Mouse (Mus musculus) hindbrain, embryonic 15.5 days (tissue): Measurements from ENCODE around the gene Acoxl. TPM values are rescaled to one million over a fixed set of nuclear protein-coding genes. Genes with fewer than 3 reads are reported as not detected.

Experiments
- ATAC-seq: fragments of 200-750 bp; cut with Nextera tagmentation; 2 replicates; pipeline ENCODE4 v1.8.0; 2017; ENCODE audit warnings: low read depth, moderate number of reproducible peaks, moderate TSS enrichment; ENCODE audit not compliant: low FRiP score
- H3K27ac ChIP-seq: fragments of 300-500 bp; sonication (generic); replicated peaks from 2 replicates; pipeline ENCODE4 v1.5.1; 2015; ENCODE audit warnings: mild to moderate bottlenecking, inconsistent platforms
- H3K27me3 ChIP-seq: fragments of 300-500 bp; sonication (generic); 2 replicates; pipeline ENCODE4 v1.6.1; 2015; ENCODE audit warnings: control low read depth, inconsistent platforms
- H3K36me3 ChIP-seq: fragments of 300-500 bp; sonication (generic); 2 replicates; pipeline ENCODE4 v1.6.1; 2015; ENCODE audit warnings: control low read depth, inconsistent platforms
- H3K4me1 ChIP-seq: fragments of 300-500 bp; sonication (generic); replicated peaks from 2 replicates; pipeline ENCODE4 v1.6.1; 2015; ENCODE audit warnings: control low read depth, inconsistent platforms
- H3K4me2 ChIP-seq: fragments of 300-500 bp; sonication (generic); 2 replicates; pipeline ENCODE4 v1.6.1; 2015; ENCODE audit warnings: moderate library complexity, mild to moderate bottlenecking, inconsistent platforms
- H3K4me3 ChIP-seq: fragments of 300-500 bp; sonication (generic); 2 replicates; pipeline ENCODE4 v1.5.1; 2015; ENCODE audit warnings: mild to moderate bottlenecking, inconsistent platforms
- H3K9ac ChIP-seq: fragments of 300-500 bp; sonication (generic); 2 replicates; pipeline ENCODE4 v1.6.1; 2015; ENCODE audit warnings: inconsistent platforms
- H3K9me3 ChIP-seq: fragments of 300-500 bp; sonication (generic); 2 replicates; pipeline ENCODE4 v1.6.1; 2016; ENCODE audit warnings: control low read depth, inconsistent platforms
- WGBS: fragments of 180-500 bp; shearing (Covaris S2); methylation state at CpG from one replicate; pipeline ENCODE4 v1.1.7; 2015; 5-methylcytosine and 5-hydroxymethylcytosine counted together
- polyA plus RNA-seq: library from polyadenylated mRNA; unstranded; fragments of >200 nt; fragmentation: Nextera tagmentation; extraction: Ambion mirVana; gene quantifications from 2 replicates; pipeline ENCODE4 v1.2.1, GENCODE M21; 2015

Acoxl gene
- polyA plus RNA-seq, 1 experiment from 2014 or later, result not detected

- no peak for ATAC-seq
- Histone ChIP-seq H3K4me3 (no peak overlapping the region), H3K27ac (no peak overlapping the region), H3K9ac (no peak overlapping the region), H3K36me3 (no peaks in the 10 kb centered on the region), H3K9me3 (no peaks in the 10 kb centered on the region), H3K4me2 (no peak overlapping the region), H3K27me3 (no peaks in the 10 kb centered on the region), H3K4me1 (no peaks in the 10 kb centered on the region)
- WGBS, result 90% methylated on average over 1 of the region's 1 CpGs
Observed at GRCm38 (mm10) chr2:127976276-127976675, 137.6 kb downstream of the Acoxl start.

DNA sequence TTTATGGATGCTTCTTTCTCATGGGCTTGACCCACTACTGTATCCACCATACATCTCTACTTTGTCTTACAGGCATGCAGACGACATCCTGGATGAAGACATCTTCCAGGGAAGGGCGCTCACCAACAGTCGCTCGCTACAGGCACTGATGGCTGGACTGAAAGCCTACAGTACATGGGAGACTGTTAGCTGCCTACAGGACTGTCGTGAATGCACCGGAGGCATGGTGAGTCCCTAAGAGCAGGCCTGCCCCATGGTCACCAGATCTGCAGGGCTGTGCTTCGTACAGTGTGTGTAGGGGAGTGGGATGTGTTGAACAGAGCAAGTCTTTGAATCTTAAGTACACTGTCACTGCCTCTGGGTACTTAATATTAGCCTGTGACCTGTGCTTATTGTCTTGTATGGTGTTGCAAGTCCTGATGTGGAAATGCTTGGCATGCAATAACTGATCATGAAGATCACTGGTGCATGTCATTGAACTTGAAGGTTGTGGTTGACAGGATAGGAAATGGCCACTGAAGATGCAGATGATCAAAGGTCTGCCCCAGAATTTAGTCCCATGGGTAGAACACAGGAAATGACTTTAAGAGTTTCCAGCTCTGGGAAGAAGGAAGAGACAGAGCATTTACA is 140.0 kb downstream of the Acoxl start:
- Histone ChIP-seq H3K27me3 (no peaks in the 10 kb centered on the region), H3K4me2 (no peak overlapping the region), H3K9ac (no peak overlapping the region), H3K27ac (no peak overlapping the region), H3K36me3 (no peaks in the 10 kb centered on the region), H3K4me3 (no peak overlapping the region), H3K4me1 (no peaks in the 10 kb centered on the region), H3K9me3 (no peaks in the 10 kb centered on the region)
- WGBS, result 91% methylated on average over 7 of the region's 7 CpGs
- no peak for ATAC-seq

GRCm38 (mm10) chr2:127982610-127983009 is 143.9 kb downstream of the Acoxl start:
- Histone ChIP-seq H3K9me3 (no peaks in the 10 kb centered on the region), H3K27me3 (no peaks in the 10 kb centered on the region), H3K4me2 (no peak overlapping the region), H3K36me3 (no peaks in the 10 kb centered on the region), H3K27ac (no peak overlapping the region), H3K4me1 (no peaks in the 10 kb centered on the region), H3K9ac (no peak overlapping the region), H3K4me3 (no peak overlapping the region)
- ATAC-seq, result no peak
- WGBS, result 97% methylated on average over 3 of the region's 3 CpGs

GRCm38 (mm10) chr2:127983301-127983700 is 144.6 kb downstream of the Acoxl start:
- Histone ChIP-seq H3K4me2 (no peak overlapping the region), H3K27ac (no peak overlapping the region), H3K4me3 (no peak overlapping the region), H3K27me3 (no peaks in the 10 kb centered on the region), H3K36me3 (no peaks in the 10 kb centered on the region), H3K4me1 (no peaks in the 10 kb centered on the region), H3K9me3 (no peaks in the 10 kb centered on the region), H3K9ac (no peak overlapping the region)
- no peak for ATAC-seq
- 88% methylated on average over 4 of the region's 4 CpGs for WGBS

DNA sequence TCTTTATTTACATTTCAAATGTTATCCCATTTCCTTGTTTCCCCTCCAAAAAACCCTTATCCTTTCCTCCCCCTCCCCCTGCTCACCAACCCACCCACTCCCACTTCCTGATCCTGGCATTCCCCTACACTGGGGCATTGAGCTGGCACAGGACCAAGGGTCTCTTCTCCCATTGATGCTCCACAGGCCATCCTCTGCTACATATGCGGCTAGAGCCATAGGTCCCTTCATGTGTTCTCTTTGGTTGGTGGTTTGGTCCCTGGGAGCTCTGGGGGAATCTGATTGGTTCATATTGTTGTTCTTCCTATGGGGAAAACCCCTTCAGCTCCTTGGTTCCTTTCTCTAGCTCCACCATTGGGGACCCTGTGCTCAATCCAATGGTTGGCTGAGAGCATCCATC is 145.3 kb downstream of the Acoxl start:
- 89% methylated on average over 1 of the region's 1 CpGs for WGBS
- H3K9ac ChIP-seq, result no peak overlapping the region
- H3K4me2 ChIP-seq, result no peak overlapping the region
- H3K27me3 ChIP-seq, result no peaks in the 10 kb centered on the region
- H3K27ac ChIP-seq, result no peak overlapping the region
- H3K9me3 ChIP-seq, result no peaks in the 10 kb centered on the region
- H3K36me3 ChIP-seq, result no peaks in the 10 kb centered on the region
- no peak overlapping the region for H3K4me3 ChIP-seq
- no peaks in the 10 kb centered on the region for H3K4me1 ChIP-seq
- no peak for ATAC-seq

DNA sequence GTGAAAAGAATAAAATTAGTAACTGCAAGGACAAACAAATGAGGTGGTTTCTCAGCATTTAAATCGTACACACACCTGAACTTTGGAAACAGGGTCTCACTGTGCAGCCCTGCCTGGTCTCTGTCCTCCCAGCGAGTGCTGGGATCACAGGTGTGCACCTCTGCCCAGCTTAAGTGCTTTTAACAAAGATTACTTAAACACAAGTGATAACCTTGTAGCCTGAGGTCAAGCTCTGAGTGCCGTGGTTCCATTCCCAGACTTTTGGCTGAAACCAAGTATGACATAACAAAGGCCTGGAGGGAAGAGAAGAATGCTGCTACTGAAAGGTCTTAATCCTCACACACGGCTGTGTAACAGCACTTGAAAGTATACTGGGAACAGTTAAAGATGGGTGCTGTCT is 149.0 kb downstream of the Acoxl start:
- no peaks in the 10 kb centered on the region for H3K9me3 ChIP-seq
- no peak overlapping the region for H3K9ac ChIP-seq
- no peak overlapping the region for H3K27ac ChIP-seq
- H3K4me1 ChIP-seq, result no peaks in the 10 kb centered on the region
- H3K27me3 ChIP-seq, result no peaks in the 10 kb centered on the region
- H3K36me3 ChIP-seq, result no peaks in the 10 kb centered on the region
- no peak for ATAC-seq
- H3K4me3 ChIP-seq, result no peak overlapping the region
- no peak overlapping the region for H3K4me2 ChIP-seq
- 64% methylated on average over 4 of the region's 4 CpGs for WGBS

- H3K27me3 ChIP-seq, result no peaks in the 10 kb centered on the region
- H3K4me2 ChIP-seq, result no peak overlapping the region
- WGBS, result 49% methylated on average over 6 of the region's 6 CpGs
- no peak for ATAC-seq
- no peaks in the 10 kb centered on the region for H3K36me3 ChIP-seq
- no peak overlapping the region for H3K27ac ChIP-seq
- no peaks in the 10 kb centered on the region for H3K9me3 ChIP-seq
- no peaks in the 10 kb centered on the region for H3K4me1 ChIP-seq
- no peak overlapping the region for H3K9ac ChIP-seq
- H3K4me3 ChIP-seq, result no peak overlapping the region
Observed at GRCm38 (mm10) chr2:127990856-127991479, 152.3 kb downstream of the Acoxl start.

DNA sequence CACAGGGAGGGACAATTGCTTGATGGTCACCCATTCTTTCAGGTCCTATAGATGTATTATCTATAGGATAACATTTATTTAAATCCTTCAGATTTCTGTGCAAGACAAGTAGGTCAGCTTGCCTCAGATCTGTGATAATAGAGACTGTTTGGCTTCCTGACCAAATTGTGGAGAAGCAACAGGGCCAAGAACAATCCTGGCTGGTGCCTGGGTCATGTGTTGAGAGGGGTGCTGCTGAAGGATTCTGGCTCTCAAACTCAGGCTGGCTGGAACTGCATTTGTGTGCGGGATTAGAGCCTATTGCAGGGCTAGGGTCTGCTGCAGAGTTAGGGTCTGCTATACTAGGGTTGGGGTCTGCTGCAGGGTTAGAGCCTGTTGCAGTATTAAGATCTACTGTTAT is 153.0 kb downstream of the Acoxl start:
- no peak for ATAC-seq
- Histone ChIP-seq H3K9me3 (no peaks in the 10 kb centered on the region), H3K27ac (no peak overlapping the region), H3K4me3 (no peak overlapping the region), H3K4me1 (no peaks in the 10 kb centered on the region), H3K36me3 (no peaks in the 10 kb centered on the region), H3K4me2 (no peak overlapping the region), H3K9ac (no peak overlapping the region), H3K27me3 (no peaks in the 10 kb centered on the region)
- 100% methylated on average over 1 of the region's 1 CpGs for WGBS

DNA sequence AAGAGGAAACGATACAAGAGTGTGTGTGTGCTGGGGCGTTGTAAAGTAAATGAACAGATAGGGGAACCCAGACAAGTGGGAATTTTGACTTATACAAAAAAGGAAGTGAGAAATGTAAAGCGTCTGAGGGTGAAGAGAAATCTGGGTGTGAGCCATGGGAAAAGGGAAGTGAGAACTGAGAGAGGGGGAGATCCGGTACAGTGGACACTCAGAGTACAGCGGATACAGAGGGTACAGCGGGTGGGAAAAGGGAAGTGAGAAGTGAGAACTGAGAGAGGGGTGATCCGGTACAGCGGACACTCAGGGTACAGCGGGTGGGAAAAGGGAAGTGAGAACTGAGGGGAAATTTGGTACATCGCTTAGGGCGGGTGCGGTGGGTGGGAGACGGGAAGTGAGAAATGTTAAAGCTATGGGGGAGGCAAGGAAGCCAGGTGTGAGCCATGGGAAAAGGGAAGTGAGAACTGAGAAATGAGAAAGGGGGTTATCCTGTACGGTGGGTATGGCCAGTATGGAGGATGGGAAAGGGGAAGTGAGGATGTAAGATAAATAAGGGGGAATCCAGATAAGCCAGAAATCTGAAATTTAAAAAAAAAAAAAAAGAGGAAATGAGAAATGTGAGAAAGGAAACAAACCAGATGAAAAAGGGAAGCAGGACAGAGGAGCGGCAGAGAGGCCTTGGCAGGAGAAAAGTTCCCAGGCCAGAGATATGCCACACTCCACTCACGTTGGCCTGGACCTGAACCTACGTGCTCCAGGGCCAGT is 170.2 kb downstream of the Acoxl start:
- H3K4me3 ChIP-seq, result no peak overlapping the region

GRCm38 (mm10) chr2:128014613-128015012 is 175.9 kb downstream of the Acoxl start:
- ATAC-seq, result no peak
- Histone ChIP-seq H3K4me2 (no peak overlapping the region), H3K9ac (no peak overlapping the region), H3K27me3 (no peaks in the 10 kb centered on the region), H3K4me3 (no peak overlapping the region), H3K4me1 (no peaks in the 10 kb centered on the region), H3K9me3 (no peaks in the 10 kb centered on the region), H3K36me3 (no peaks in the 10 kb centered on the region), H3K27ac (no peak overlapping the region)
- 75% methylated on average over 2 of the region's 2 CpGs for WGBS

More for the DNA sequence above, 170.2 kb downstream of the Acoxl start:
- H3K9me3 ChIP-seq, result no peaks in the 10 kb centered on the region
- H3K9ac ChIP-seq, result no peak overlapping the region
- H3K27ac ChIP-seq, result no peak overlapping the region
- WGBS, result 94% methylated on average over 17 of the region's 17 CpGs
- no peaks in the 10 kb centered on the region for H3K27me3 ChIP-seq
- no peak overlapping the region for H3K4me2 ChIP-seq
- no peaks in the 10 kb centered on the region for H3K36me3 ChIP-seq
- H3K4me1 ChIP-seq, result no peaks in the 10 kb centered on the region
- no peak for ATAC-seq

GRCm38 (mm10) chr2:128015602-128016001 is 176.9 kb downstream of the Acoxl start:
- H3K4me1 ChIP-seq, result peaks cover 2% of the 10 kb centered on the region; the same call in 1 of the 2 replicates
- no peak overlapping the region for H3K4me2 ChIP-seq
- no peak for ATAC-seq
- no peaks in the 10 kb centered on the region for H3K27me3 ChIP-seq
- no peaks in the 10 kb centered on the region for H3K9me3 ChIP-seq
- H3K36me3 ChIP-seq, result no peaks in the 10 kb centered on the region
- H3K4me3 ChIP-seq, result no peak overlapping the region
- H3K9ac ChIP-seq, result no peak overlapping the region
- no peak overlapping the region for H3K27ac ChIP-seq
- 85% methylated on average over 8 of the region's 8 CpGs for WGBS
